Mouse (Mus musculus): ENCODE measurements around the gene Rab8a.
A peak's percentile ranks its signal among the peaks of the same experiment; 100 is the strongest.

Gene Rab8a

DNA sequence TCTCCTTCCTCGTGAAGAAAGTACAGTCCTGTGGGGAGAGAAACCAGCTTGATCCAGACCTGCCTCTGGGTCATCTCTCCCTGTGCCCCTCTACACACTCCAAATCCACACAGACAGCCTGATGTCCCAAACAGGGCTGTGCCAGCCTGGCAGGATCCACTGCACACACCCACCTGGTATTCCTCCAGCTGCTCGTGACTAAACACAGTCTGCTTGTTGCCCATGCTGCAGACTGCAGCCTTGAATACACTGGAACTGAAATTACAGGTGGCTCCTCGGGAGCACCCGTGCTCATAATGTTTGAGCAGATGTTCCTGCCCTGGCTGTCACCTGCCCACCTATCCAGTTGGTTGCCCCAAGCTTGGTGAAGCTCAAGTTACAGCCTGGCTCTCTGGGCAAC is 51.8 kb downstream of the Rab8a start, which contains the start of gene Cib3:
Gene Cib3 (minus strand): TSS at position 87 of the 400 bp plus-strand sequence.
- DNase-seq (ENCODE audit: low spot score): peak; percentile 17

GRCm38 (mm10) chr8:72213536-72213935 is 52.5 kb downstream of the Rab8a start, which contains the start of gene Gm11034:
Gene Gm11034, minus strand, starts transcription at chr8:72213636.
- DNase-seq (ENCODE audit: low spot score): no peak

GRCm38 (mm10) chr8:72215060-72215459 is 54.1 kb downstream of the Rab8a start:
- DNase-seq (ENCODE audit: low spot score): no peak

DNA sequence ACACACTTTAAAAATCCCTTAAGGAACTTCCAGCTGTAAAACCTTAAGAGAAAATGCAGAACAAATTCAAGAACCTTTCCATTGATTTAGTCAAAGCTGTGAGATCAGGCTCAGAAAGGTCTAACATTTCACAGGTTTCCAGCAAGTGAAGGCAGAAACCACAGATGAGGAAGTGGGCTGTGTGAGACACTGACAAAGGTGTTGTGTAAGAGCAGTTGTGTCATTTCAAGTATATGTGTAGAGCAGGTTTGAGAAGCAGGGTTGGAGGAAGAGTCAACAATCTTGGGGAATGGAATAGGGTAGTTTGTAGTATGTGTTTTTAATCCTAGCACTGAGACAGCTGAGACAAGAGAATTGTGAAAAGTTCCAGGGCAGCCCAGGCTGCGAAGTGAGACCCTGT is 54.9 kb downstream of the Rab8a start:
- no peak for DNase-seq (ENCODE audit: low spot score)

GRCm38 (mm10) chr8:72218781-72219540 is 58.0 kb downstream of the Rab8a start:
- no peak for DNase-seq (ENCODE audit: low spot score)

GRCm38 (mm10) chr8:72219541-72220363 is 58.8 kb downstream of the Rab8a start, which contains the start of gene Fam32a:
Gene Fam32a, plus strand, starts transcription at chr8:72219730.
- peak; percentile 93 for DNase-seq (ENCODE audit: low spot score)

GRCm38 (mm10) chr8:72220758-72221157 is 59.8 kb downstream of the Rab8a start:
- no peak for DNase-seq (ENCODE audit: low spot score)

- DNase-seq (ENCODE audit: low spot score): no peak
Measured at GRCm38 (mm10) chr8:72222656-72223055, 61.7 kb downstream of the Rab8a start.
